Mouse (Mus musculus) heart, adult 18-20 months (tissue): ENCODE measurements around the gene Crk. TPM values are rescaled to one million over a fixed set of nuclear protein-coding genes. Genes with fewer than 3 reads are reported as not detected.

Source experiments
- DNase-seq, 2 experiments: peaks; one replicate each; pipeline ENCODE4 v3.0.0; 2021 to 2022; ENCODE audit warnings: mixed read lengths in 1 of 2
- total RNA-seq, 2 experiments: library from RNA; stranded (reverse); gene quantifications; 2 replicates each; pipeline ENCODE4 v1.2.3; 2021

The Crk gene
- total RNA-seq, 2 experiments from 2014 or later: 83.6 to 87.8 TPM

DNA sequence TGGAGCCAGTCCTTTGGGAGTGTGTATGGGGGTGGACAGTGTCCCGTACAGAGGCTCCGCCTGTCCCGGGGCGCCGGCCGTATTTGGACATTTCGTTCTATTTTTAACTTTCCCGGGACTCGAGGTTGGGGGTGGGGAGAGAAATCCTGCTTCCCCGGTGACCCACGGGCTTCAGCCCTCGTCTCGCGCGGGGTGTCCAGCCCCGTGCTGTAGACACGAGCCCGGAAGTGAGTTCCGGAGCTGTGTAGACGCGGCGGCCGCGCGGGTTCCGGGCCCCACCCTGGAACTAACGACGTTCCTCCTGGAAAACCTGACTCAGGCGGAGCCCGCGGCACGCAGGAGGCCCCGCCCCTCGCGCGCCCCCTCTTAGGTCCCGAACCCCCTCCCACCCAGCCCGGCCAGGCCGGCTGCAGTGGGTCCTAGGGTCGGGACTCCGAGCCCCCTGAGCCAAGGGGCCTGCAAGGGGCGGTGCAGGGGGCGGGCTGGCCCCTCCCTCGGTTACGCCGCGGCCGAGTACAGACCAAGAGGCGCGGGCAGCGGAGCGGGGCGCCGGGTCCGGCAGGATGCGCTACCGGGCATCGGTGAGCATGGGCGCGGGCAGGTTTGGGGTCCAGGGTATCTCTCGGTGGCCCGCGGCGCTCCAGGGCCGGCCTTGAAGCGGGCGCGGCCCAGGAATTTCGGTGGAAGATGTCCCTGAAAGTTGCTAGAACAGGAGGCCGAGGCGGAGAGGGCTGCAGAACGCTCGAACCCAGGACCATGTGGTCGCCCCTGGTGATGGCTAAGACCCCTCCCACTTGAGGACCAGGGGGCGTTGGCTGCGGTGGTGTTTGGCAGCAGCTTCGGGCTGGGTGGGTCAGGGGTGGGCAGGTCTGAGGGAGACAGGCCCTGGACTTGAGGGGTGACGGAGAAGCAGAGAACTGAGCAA is 23.2 kb upstream of the Crk start:
- peak; percentile 90 to 92 for DNase-seq

DNA sequence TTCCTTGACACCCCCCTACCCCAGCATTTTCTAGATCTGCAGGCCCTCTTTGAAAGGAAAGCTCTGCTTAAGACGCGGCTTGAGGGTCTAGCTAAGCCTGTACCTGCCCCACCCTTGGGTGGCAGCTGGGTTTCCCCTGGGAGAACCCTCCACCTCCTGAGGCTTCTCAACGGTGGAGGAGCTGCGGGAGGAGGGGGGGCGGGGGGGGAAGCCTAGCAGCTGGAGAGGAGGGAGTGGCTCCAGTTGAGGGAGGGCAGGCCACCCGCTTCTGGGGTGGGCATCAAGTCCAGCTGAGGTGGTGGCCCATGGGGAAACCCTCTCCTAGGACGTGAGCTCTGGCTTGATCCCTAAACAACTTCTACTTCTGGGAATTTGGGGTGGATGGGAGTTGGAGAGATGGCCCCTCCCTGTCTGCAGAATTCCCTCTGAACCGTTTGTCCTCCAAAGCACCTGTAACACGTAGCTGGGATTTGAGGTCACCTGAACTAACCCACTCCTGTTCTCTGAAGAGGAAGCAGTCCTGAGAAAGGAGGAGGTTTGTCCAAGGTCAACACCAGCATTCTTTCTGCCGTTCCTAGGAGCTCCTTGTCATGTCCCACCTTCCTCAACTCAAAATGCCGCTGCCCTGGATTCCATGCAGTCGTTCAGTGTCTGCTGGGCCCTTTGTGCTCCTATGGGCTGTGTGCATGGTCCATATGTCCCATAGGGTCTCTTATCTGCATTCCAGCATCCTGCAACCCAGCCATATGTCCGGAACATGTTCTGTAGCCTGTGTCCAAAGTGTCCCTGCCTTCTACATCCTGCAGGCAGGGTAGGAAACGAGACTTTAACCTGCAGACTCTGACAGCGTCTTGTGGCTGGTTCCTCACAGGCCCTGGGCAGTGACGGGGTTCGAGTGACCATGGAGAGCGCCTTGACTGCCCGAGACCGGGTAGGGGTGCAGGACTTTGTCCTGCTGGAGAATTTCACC is 22.2 kb upstream of the Crk start:
- peak in 1 of 2 experiments; percentile 29 for DNase-seq

DNA sequence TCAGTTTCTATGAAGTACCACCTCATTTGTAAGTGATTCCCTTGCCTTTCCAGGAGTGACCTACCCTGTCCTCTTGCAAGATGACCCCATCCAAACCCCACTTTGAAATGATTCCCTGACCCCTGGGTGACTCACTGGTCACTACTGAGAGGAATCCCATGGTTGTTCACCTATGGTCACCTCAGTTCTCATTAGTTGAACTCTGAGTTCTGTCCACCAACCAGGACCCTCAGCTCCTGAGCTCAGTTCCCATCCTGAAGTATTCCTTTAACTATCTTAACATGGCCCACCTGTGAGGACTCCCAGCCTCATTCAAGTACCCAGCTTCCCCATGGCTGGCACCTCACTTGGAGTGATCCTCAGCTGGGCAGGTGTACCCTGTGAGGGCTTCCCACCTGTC is 21.2 kb upstream of the Crk start:
- DNase-seq: no peak

DNA sequence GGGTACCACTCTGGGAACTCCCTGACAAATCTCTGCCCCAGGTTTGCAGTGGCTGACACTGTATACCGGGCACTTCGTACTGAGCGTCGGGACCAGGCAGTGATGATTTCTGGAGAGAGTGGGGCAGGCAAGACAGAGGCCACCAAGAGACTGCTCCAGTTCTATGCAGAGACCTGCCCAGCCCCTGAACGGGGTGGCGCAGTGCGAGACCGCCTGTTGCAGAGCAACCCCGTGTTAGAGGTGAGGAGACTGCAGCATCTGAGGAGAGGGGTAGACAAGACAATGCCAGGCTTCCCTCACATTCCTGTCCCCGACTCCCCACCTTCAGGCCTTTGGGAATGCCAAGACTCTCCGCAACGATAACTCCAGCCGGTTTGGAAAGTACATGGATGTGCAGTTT is 20.7 kb upstream of the Crk start:
- DNase-seq: no peak

DNA sequence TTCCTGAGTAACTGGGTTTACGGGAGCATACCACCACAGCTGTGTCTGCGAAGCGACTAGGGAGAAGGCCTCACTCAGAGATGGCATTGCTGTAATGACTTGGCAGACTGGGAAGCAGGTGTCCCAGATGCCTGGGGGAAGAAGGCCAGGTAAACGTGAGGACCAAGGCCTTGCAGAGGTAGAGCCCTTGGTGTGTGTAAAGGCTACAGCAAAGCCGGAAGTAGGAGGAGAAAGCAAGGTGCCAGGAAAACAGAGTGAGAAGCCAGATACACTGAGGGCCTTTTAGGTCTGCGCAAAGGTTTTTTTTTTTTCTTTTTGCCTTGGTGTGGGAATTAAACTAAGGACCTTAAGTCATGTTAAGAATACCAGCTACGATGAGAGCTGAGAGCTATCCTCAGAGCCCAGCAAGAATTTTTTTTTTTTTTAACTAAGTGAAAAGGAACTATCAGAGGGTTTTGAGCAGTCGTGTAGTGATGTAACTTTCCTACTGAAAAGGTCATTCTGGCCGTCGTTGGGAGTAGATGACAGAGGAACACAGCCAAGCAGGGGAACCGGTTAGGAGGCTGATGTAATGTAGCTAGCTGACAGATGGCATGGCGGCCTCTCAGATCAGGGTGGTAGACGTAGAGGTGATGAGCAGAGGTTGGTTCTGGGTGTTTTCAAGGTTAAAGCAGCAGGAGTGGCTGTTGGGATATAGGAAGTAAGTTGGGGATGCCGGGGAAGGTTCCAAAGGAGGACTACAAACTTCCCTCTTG is 19.9 kb upstream of the Crk start:
- DNase-seq: no peak

DNA sequence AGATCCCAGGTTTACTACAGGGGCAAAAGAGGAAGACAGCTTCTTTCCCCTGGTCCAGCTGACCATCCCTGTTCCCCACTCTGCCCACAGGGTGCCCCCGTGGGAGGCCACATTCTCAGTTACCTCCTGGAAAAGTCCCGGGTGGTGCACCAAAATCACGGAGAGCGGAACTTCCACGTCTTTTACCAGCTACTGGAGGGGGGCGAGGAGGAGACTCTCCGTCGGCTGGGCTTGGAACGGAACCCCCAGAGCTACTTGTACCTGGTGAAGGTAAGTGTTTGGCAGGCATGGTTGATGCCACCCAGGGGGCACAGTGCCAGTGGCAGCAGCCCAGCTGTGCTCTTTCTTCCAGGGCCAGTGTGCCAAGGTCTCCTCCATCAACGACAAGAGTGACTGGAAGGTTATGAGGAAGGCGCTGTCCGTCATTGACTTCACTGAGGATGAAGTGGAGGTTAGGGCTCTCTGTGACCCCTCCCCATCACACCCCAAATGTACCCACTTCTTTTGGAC is 18.9 kb upstream of the Crk start:
- no peak for DNase-seq

DNA sequence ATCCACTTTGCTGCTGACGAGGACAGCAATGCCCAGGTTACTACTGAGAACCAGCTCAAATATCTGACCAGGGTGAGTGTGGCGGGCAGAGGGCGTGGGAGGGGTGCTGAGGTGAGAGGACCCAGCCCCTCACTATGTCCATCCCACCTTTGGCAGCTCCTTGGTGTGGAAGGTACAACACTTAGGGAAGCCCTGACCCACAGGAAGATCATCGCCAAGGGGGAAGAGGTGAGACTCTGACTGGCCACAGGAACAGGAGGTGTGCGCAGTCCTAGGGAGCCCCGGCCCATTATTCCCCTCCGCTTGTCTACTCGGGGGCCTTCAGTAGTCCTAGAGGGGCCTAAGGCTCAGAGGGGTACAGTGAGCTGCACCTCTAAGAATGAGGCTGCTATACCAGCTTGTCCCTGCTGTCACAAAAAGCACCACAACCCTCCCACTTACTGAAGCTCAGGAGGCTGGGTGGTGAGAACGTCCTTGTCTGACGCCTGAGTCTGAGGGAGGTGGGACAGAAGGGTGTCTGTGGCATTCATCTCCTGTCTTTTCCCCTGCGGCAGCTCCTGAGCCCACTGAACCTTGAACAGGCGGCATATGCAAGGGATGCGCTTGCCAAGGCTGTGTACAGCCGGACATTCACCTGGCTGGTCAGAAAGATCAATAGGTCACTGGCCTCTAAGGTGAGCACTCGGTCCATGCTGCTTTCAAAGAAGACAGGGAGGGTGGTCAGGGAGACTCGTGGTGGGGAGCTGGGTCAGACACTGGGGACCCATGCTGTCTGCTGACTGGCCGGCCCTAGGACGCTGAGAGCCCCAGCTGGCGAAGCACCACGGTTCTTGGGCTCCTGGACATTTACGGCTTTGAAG is 17.9 kb upstream of the Crk start:
- DNase-seq: no peak

DNA sequence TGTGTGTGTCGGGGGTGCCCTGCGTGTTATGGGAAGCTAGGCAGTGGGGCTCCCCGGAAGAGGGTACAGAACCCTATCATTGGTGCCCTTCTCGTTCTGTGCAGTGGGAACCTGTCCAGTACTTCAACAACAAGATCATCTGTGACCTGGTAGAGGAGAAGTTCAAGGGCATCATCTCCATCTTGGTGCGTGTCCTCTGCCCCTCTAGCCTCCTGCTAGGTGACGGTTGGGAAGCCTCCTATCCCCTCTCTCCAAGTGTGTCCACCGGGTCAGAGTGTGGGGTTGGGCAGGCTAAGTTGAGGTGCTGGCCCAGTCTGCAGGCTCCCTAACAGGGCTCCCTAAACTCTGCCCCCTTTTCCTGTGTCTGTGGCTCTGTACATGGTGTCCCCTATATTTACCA is 16.9 kb upstream of the Crk start:
- no peak for DNase-seq

DNA sequence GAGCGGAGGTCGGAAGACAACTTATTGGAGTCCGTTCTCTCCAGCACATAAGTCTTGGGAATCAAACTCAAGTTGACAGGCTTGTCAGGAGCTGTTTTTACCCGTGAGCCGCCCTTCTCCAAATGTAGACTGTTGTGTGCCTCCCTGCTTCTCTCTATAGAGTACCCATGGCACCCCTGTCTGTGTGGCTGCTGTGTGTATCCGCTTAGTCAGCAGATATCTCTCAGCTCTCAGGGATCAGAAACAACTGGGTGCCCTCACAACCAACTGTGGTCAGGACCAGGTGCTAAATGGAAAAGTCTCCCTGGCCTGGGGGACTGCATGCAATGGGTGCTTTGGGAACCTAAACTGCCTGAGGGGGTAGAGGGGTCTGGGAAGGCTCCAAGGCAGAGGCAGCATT is 12.8 kb upstream of the Crk start:
- no peak for DNase-seq

DNA sequence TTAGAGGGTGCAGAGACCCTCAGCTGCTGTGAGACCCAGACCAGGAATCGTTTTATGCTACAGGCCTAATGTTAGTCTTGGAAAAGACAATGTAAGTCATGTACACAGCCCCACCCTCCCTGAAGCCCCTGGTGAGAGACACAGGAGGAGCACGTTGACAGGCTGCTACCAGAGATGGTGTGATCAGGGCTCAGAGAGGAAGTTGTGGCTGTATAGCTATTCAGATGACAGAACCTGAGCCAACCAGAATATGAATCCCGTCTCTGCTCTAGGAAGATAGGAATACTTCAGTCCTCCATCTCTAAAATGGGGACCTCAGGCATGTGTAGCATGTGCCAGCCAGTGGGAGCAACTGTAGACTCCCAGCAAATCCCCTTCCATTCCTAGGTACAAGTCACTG is 10.4 kb upstream of the Crk start:
- DNase-seq: no peak

DNA sequence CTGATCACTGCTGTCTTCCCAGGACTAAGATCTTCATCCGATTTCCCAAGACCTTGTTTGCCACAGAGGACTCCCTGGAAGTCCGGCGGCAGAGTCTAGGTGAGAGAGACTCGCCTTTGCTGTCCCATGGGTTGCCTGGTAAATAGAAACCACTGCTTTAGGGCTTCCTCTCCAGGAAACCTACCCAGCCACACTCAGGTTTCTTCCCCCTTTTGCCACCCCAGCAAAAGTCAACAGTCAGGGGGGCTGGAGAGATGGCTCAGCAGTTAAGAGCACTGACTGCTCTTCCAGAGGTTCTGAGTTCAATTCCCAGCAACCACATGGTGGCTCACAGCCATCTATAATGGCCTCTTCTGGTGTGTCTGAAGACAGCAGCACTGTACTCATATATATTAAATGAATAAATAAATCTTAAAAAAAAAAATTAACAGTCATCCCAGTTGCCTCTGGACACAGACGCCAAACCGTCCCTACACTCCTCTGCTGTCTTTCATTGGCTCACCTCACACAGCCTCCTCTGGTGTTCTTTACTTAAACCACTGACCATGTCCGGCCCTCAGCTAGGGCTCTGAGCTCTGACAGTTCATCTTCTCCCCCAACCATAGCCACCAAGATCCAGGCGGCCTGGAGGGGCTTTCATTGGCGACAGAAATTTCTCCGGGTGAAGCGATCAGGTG is 9.7 kb upstream of the Crk start:
- DNase-seq: no peak

DNA sequence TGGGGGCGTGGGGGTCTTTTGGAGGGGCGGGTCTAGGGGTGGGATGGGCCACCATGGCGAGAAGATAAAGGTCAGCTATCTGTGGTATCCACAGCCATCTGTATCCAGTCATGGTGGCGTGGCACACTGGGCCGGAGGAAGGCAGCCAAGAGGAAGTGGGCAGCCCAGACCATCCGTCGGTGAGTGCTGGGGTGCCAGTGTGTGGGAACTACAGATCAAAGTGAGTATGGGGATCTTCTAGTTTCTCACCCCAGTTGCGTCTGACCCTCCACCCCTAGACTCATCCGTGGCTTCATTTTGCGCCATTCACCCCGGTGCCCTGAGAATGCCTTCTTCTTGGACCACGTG is 9.2 kb upstream of the Crk start:
- DNase-seq: no peak

DNA sequence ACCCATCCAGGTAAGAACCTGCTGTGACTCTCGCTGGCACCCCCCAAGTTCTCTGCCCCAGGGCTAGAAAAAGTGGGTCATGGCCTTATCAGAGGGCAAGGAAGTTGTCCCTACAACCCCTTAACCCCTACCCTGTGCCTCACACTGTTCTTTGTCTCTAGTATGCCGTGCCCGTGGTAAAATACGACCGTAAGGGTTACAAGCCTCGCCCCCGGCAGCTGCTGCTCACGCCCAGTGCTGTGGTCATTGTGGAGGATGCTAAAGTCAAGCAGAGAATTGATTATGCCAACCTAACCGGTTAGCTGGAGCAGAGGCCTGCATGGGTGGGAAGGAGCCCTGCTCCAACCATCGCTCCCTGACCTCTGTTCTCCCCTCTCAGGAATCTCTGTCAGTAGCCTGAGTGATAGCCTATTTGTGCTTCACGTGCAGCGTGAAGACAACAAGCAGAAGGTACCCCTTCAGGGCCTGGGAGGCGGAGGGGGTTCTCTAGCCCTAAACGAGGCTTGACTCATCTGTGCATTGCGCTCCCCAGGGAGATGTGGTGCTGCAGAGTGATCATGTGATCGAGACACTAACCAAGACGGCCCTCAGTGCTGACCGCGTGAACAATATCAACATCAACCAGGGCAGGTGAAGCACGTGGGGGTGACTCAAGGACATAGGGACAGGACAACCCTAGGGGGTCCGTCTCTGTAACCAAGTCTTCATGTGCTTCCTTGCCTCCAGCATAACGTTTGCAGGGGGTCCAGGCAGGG is 7.5 kb upstream of the Crk start:
- no peak for DNase-seq

DNA sequence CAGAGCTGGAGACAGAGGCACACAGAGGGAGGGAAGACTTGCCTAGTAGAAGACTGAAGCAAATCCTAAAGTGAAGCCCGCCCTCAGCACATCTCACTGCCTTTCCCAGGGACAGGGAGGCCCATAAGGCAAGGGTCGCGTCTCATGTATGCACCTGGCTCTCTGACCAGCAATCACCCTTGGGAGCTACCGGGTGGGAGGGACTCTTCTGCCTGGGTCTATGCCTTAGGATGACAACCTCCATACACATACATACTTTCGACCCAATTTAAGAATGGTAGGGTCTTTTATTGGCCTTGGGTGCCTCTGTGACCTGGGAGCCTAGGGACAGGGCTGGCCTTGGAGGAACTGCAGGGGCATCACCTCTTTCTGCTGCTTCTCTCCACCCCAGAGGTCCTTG is 5.6 kb upstream of the Crk start:
- no peak for DNase-seq

DNA sequence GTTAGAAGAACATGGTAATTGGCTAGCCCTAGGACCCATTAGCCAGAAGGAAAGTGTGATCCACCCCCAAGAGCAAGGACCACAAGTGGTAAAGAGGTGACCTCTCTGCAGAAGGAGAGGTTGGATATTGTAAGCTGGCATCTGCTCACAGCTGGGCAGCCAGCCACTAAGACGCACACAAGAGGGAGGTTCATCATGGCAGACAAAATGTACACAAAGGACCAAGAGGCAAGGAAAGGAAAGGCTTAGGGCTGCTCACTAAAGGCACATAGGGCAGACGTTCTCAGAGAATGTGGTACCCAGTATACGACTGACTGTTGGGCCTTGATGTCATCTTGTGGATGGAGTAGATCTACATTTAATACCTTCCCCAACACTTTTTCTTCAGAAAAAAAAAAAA is 4.2 kb upstream of the Crk start:
- DNase-seq: no peak

DNA sequence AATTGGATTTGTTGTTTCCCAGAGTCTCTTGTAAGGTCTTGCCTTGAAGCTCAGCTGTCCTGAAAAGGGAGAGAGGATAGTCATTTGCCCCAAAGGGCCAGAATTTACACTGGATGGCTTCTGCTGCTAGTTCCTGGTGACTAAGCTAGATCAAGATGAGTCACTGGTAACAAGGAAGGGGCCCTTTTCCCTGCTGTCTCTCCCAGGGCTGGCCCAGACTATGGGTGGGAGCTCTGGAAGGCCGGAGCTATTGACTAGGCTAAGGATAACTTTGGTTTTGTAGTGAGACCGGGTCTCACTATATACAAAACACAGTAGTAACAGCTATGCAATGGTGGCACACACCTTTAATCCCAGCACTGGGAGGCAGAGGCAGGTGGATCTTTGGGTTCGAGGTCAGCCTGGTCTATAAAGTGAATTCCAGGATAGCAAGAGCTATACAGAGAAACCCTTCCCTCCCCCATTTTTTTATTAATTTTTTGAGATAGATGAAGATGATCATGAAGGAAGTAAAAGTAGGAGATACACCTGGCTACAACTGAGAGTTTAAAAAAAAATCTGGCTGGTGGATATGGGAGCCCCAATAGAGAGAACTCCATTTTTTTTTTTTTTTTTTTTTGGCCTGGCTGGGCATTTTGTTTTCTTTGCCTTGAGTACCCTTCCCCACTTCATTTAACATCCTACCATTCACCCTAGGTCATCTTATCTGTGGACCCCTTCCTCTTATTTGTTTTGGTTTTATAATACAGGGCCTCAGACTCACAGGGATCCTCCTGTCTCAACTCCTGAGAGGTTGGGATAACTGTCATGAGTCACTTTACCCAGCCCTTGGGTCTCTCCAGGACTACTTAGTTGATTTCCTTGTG is 945 bp upstream of the Crk start:
- DNase-seq: no peak

DNA sequence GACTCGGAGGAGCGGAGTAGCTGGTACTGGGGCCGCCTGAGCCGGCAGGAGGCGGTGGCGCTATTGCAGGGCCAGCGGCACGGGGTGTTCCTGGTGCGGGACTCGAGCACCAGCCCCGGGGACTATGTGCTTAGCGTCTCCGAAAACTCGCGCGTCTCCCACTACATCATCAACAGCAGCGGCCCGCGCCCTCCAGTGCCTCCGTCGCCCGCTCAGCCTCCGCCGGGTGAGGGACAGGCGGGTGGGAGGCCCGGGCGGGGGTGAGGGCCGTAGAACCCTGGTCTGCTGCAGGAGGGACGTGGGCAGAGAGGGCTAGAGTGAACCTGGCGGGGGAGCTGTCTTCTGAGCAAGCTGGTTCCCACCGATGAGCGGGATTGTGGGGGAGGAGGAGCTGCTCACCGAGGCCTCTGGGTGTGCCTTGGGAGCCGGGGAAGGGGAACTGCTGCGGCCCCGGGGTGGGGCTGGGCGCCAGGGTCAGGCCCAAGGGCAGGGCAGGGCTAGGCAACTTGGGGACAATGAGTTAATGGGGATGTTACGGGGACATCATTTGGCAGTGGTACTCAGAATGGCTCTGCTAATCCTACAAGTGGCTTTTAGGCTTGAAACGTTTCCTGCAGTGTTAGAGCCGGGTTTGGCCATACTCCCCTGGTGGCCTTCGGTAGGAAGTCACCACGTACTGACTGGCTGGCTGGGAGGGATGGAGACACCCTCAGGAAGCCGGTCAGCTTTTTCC is 546 bp downstream of the Crk start:
- DNase-seq: peak; percentile 77 to 79

DNA sequence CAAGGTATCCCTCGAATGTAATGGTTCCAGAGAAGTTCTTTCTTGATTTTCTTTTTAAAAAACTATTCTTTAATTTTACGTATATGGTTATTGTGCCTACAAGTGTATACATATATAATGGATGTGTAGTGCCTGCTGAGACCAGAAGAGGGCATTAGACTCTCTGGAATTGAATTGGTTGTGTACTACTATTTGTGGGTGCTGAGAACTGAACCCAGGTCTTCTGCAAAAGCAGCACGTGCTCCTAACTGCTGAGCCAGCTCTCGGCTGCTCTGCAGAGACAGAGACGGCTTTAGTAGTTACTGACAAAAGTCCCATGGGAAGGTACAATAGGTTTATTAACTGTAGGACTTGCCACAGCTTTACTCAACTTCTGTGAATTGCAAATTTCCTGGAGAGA is 5.4 kb downstream of the Crk start:
- no peak for DNase-seq
